Mouse (Mus musculus) frontal cortex, adult (tissue): ENCODE measurements around the gene Nrbf2.

Experiments
- ATAC-seq: cut with Nextera tagmentation; 2 replicates; pipeline ENCODE4 v1.9.2; 2017; ENCODE audit warnings: mild to moderate bottlenecking, moderate library complexity, mixed read lengths; ENCODE audit not compliant: low TSS enrichment

The Nrbf2 gene

GRCm38 (mm10) chr10:67295331-67295730 lies 10.2 kb upstream of the Nrbf2 start:
- ATAC-seq, result no peak

- ATAC-seq, result no peak
These were observed 6.0 kb upstream of the Nrbf2 start for GRCm38 (mm10) chr10:67291087-67291486.

GRCm38 (mm10) chr10:67290622-67291021 lies 5.5 kb upstream of the Nrbf2 start:
- ATAC-seq, result no peak

GRCm38 (mm10) chr10:67287877-67288276 lies 2.8 kb upstream of the Nrbf2 start:
- ATAC-seq, result peak; percentile 42; the same call in 1 of the 2 replicates

- peak; percentile 48 for ATAC-seq
These were observed 337 bp downstream of the Nrbf2 start for GRCm38 (mm10) chr10:67284761-67285175.

DNA sequence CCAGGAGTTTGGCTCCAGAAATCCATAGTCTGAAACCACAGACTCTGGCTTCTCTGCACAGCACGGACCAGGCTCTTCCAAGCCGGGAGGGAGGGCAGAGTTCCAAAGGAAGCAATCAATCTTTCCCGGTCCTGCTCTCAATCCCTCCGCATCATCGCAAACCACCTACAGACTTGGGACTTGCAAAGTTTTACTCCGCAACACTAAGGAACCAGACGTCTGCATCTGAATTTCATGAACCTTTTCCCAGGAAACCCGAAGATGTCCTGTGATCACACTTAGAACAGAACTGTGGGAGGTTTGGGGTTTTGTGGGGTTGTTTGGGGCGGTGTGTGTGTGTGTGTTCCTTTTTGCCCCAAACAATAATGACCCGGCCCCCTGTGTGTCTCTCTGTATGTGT lies 794 bp downstream of the Nrbf2 start:
- ATAC-seq, result peak; percentile 5; the same call in 1 of the 2 replicates

- no peak for ATAC-seq
These were observed 1.6 kb downstream of the Nrbf2 start for GRCm38 (mm10) chr10:67283516-67283915.

DNA sequence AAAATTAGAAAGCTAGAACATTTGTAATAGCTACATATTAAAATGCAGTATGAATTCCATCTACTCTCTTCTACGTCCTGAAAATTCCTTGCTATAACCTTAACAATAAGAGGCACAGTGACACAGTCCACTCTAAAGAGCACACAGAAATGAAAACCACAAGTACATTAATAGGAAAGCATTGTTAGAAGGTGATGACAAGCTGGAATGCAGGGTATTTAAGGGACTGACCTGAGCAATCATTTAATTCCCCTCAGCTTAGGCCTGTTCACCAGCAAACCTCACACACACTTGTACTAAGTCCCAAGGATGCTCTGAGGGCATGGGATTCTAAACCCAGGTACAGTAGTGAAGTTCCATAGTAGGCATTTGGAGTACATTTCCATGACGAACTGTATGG lies 2.6 kb downstream of the Nrbf2 start:
- ATAC-seq, result no peak

GRCm38 (mm10) chr10:67281852-67282251 lies 3.3 kb downstream of the Nrbf2 start:
- no peak for ATAC-seq

DNA sequence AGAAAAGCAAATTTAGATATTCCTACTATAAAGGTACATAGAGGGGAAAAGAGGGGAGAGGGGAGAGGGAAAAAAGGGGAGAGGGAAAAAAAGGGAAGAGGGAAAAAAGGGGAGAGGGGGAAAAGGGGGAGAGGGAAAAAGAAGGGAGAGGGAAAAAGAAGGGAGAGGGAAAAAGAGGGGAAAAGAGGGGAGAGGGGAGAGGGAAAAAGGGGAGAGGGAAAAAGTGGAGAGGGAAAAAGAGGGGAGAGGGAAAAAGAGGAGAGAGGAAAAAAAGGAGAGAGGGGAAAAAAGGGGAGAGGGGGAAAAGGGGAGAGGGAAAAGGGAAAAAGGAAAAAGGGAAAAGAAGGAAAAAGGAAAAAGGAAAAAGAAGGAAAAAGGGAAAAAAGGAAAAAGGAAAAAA lies 9.2 kb downstream of the Nrbf2 start:
- no peak for ATAC-seq

DNA sequence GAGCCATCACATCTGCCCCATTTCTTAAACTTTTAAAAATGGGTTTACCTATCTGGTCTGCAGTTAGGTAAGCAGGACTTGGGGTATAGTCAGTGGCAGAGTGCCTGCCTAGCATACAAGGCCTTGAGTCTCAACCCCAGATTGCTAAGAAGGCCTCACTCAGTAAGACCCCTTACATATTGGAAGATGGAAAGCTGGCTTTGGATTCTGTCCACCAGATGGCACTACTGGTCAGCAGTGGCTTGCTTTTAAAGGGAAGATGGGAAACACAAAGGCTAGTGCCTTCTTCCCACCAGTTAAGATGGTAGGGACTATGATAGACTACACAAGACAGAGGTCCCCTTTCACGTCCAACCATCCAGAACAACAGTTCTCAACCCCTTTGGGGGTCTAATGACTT lies 20.3 kb downstream of the Nrbf2 start:
- ATAC-seq, result peak; percentile 43

DNA sequence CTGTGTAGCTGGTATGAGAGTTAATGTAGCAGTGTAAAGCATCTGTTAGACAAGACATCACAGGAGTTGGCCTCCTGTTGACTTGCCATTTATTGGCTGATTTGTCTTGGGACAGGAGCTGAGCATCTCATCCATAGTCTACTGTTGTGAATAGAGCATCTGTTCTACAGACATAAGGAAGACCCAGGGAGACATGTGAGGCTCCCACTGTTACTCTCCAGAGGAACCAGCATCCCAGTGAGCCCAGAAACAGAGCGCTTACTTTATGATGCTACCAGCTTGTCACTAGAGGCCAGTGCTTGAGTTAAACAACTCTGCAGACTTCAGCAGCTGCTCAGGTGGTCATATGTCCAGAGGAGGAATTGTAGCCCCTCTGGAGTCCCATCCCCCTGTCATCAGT lies 32.0 kb downstream of the Nrbf2 start:
- no peak for ATAC-seq

- ATAC-seq, result peak; percentile 22; the same call in 1 of the 2 replicates
These were observed 32.8 kb downstream of the Nrbf2 start for GRCm38 (mm10) chr10:67252353-67252752.

- ATAC-seq, result no peak
These were observed 34.3 kb downstream of the Nrbf2 start for GRCm38 (mm10) chr10:67250846-67251245.

GRCm38 (mm10) chr10:67249486-67249885 lies 35.6 kb downstream of the Nrbf2 start:
- ATAC-seq, result peak; percentile 69

DNA sequence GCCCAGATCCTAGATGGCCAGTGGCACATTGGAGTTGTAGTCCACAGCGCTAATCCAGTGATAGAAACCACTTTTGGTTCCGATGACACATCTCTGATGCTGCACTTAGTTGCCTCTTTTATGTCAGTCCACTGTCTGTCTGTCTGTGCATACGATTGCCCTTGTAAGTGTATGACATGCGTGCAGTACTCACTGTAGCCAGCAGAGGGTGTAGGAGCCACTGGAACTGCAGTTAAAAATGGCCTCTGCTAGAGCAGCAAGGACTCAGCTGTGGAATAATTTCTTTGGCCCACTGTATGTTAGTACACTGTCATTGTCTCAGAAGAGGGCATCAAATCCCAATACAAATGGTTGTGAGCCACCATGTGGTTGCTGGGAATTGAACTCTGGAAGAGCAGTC lies 38.0 kb downstream of the Nrbf2 start:
- no peak for ATAC-seq

DNA sequence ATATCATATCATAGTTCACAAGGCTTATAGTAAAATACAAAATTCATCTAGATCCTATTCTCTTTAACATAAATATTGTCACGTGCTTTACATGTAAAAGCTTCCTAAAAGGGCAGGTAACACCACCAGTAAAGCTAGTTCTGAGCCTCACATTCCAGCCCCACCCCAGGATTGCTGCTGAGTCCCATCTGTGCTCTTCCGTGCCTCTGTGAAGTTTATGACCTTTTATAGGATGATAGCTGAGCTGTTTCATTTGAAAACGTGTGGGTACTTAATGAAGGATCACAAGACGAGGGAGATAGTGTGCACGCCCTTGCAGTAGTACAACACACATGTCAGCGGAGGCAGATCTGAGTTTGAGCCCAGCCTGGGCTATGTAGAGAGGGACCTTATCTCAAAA lies 54.7 kb downstream of the Nrbf2 start:
- no peak for ATAC-seq

GRCm38 (mm10) chr10:67226543-67226942 lies 58.6 kb downstream of the Nrbf2 start:
- peak; percentile 62 for ATAC-seq

- peak; percentile 64 for ATAC-seq
These were observed 59.0 kb downstream of the Nrbf2 start for GRCm38 (mm10) chr10:67226109-67226508.

- ATAC-seq, result no peak
These were observed 59.6 kb downstream of the Nrbf2 start for GRCm38 (mm10) chr10:67225528-67225927.

GRCm38 (mm10) chr10:67223942-67224341 lies 61.2 kb downstream of the Nrbf2 start:
- ATAC-seq, result no peak

DNA sequence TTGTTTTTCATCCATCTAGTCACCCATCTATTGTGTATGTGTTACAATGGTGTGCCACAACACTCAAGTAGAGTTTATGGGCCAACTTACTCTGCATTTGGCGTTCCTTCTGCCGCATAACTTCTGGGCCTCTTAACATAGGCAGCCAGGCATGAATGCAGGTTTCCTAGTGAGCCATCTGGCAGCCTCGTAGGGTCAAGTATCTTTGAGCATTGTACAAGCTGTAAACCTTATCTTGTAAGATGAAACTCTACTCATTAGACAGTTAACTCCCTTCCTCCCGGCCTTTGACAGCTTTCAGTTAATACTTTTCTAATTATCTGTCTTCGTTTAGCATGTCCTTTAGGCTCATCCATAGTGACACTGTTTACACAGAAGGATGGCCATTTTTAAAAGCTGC lies 63.8 kb downstream of the Nrbf2 start:
- ATAC-seq, result no peak

DNA sequence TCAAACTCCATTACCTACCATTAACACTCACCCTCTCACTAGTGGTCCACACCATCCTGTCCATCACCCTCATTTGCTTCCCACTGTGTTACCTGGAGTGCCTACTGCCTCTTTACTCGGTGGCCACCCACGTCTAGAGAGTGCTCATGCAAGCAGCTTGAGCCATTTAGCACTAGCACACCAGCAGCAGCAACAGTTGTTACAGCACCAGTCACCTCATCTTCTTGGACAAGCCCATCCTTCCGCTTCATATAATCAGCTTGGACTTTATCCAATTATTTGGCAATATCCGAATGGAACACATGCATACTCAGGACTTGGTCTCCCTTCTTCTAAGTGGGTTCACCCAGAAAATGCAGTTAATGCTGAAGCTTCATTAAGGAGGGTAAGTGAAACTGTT lies 64.9 kb downstream of the Nrbf2 start:
- ATAC-seq, result peak; percentile 58; the same call in 1 of the 2 replicates

- no peak for ATAC-seq
These were observed 66.1 kb downstream of the Nrbf2 start for GRCm38 (mm10) chr10:67218873-67219565.
